Mouse (Mus musculus) brain, embryonic 14.5 days (tissue): ENCODE measurements around the gene Alkbh4. TPM values are rescaled to one million over a fixed set of nuclear protein-coding genes. Genes with fewer than 3 reads are reported as not detected.
"Not testable (repeated sequence)": the region's sequence is repeated elsewhere in the genome, so short reads cannot be mapped to it uniquely, and the experiment has no call there.

Experiments
- DNase-seq: peaks from one replicate; pipeline ENCODE4 v3.0.0-alpha.2; 2011; ENCODE audit warnings: low read depth
- CTCF ChIP-seq: fragments of 200-500 bp; IDR thresholded peaks from 2 replicates; pipeline ENCODE4 v1.5.1; 2012; ENCODE audit warnings: inconsistent platforms, mild to moderate bottlenecking, moderate library complexity, borderline replicate concordance; ENCODE audit not compliant: insufficient read depth, insufficient read length; ENCODE audit errors: extremely low read depth
- POLR2A ChIP-seq: fragments of 200-500 bp; IDR thresholded peaks from 2 replicates; pipeline ENCODE4 v1.6.1; 2012; ENCODE audit warnings: mild to moderate bottlenecking, inconsistent platforms, borderline replicate concordance; ENCODE audit not compliant: poor library complexity, insufficient read depth, insufficient read length, severe bottlenecking; ENCODE audit errors: extremely low read depth
- polyA plus RNA-seq: library from polyadenylated mRNA; depleted of rRNA; stranded (reverse); fragments of >200 nt; gene quantifications from 2 replicates; pipeline ENCODE4 v1.2.3, GENCODE M21; 2012

Gene Alkbh4
- polyA plus RNA-seq, 1 experiment, result 17.5 TPM

- DNase-seq, result no peak
- TF ChIP-seq POLR2A (no peak), CTCF (no peak)
Observed at GRCm38 (mm10) chr5:136109042-136109441, 26.9 kb upstream of the Alkbh4 start.

GRCm38 (mm10) chr5:136113546-136113945 lies 22.4 kb upstream of the Alkbh4 start:
- DNase-seq, result not testable (repeated sequence)

- TF ChIP-seq POLR2A (peak; percentile 59; the same call in 1 of the 2 replicates), CTCF (peak; percentile 98)
- DNase-seq, result peak; percentile 99
Observed at GRCm38 (mm10) chr5:136115891-136116783, 19.8 kb upstream of the Alkbh4 start, which contains the start of gene Polr2j. Gene Polr2j (plus strand): TSS chr5:136116631.

GRCm38 (mm10) chr5:136116784-136117112 lies 19.2 kb upstream of the Alkbh4 start:
- TF ChIP-seq POLR2A, result no peak
- no peak for TF ChIP-seq CTCF
- no peak for DNase-seq

- TF ChIP-seq CTCF (no peak), POLR2A (no peak)
- no peak for DNase-seq
Observed at GRCm38 (mm10) chr5:136122165-136122564, 13.8 kb upstream of the Alkbh4 start.

GRCm38 (mm10) chr5:136136292-136136990 lies 495 bp downstream of the Alkbh4 start:
- DNase-seq, result peak; percentile 12
- no peak for TF ChIP-seq POLR2A
- TF ChIP-seq CTCF, result no peak

GRCm38 (mm10) chr5:136137658-136138274 lies 1.8 kb downstream of the Alkbh4 start:
- peak; percentile 50 for DNase-seq
- peak; percentile 69 for TF ChIP-seq CTCF
- no peak for TF ChIP-seq POLR2A

- DNase-seq, result no peak
- TF ChIP-seq CTCF, result no peak
- TF ChIP-seq POLR2A, result no peak
Observed at GRCm38 (mm10) chr5:136139393-136139792, 3.4 kb downstream of the Alkbh4 start.

- DNase-seq, result no peak
- TF ChIP-seq POLR2A (no peak), CTCF (no peak)
Observed at GRCm38 (mm10) chr5:136140057-136140482, 4.1 kb downstream of the Alkbh4 start.

- TF ChIP-seq POLR2A (no peak), CTCF (no peak; the same call in 1 of the 2 replicates)
- no peak for DNase-seq
Observed at GRCm38 (mm10) chr5:136142746-136143145, 6.8 kb downstream of the Alkbh4 start.

- DNase-seq, result no peak
- TF ChIP-seq CTCF (peak; percentile 41; the same call in 1 of the 2 replicates), POLR2A (no peak)
Observed at GRCm38 (mm10) chr5:136143161-136143755, 7.3 kb downstream of the Alkbh4 start.
